Mouse (Mus musculus) kidney, adult 18-20 months (tissue): ENCODE data around the gene Hmcn2.

Experiments used
- DNase-seq: peaks from one replicate; pipeline ENCODE4 v3.0.0; 2021

The Hmcn2 gene

DNA sequence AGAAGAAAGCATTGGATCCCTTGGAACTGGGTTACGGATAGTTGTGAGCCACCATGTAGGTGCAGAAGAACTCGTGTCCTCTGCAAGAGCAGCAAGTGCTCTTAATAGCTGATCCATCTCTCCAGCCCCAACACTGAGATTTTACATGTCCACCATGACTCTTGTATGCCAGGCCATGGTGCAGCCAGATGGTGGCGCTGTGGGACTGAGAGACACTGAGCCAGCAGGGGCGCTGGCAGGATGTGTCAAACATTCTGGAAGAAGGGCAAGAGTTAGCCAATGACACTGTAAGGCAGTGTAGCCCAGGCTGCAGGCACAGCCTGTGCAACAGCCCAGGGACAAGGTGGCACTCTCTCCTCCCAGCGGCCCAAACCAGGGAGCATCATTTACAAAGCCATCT lies 170.0 kb downstream of the Hmcn2 start:
- peak; percentile 56 for DNase-seq

DNA sequence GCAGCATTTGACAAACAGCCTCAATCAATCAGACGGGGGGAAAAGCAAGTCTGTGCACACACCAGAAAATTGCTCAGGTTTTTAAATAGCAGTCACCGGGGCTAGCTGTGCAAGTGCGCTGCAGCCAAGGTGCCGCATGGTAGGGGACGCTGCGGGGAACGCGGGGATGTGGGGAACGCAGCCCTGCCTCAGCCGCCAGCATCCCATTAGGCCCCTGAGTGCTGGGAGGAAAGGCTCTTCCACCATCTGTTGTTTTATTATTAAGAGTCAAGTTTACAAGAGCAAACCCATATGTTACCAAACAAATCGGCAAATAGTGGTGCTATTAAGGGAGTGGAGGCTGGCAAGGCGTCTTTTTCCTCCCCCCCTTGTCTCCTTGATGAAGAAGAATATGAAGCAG lies 175.0 kb downstream of the Hmcn2 start:
- DNase-seq, result no peak

DNA sequence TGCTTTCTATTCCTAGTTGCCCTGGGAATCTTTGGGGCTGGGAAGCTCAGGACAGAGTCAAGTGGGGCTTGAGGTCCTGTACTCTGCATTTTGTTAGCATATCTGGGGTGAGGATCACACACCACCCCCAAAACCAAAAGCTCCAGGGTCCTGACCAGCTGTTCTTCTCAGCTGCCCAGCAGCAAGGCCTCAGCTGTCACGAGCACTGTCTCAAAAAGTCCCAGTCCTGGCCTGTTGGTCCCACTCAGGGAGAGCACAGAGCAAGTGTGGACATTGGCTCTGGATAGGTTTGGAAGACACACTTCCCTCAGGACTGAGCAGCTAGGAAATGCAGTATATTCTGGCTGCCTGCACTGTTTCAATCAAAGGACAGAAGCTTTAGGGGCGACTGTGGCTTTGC lies 176.3 kb downstream of the Hmcn2 start:
- no peak for DNase-seq

- no peak for DNase-seq
Measured at GRCm38 (mm10) chr2:31492308-31492707, 178.1 kb downstream of the Hmcn2 start.

DNA sequence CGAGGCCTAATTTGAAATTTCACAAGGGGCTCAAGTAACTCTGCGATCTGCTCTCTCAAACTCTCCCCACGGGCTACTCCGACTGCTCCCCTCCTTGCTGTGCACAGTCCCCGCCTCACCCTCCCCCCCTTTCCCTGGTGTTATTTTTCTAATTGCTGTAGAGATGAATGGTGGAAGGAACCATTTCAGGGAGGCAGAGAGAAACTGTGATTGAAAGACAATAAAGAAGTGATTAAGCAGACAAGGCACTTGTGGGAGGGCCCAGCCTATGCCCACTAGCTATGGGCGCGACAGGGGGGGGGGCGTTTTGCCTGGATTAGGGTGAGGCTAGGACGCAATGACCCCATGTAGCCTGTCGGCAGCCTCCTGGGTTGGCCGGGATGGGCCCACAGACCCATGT lies 179.0 kb downstream of the Hmcn2 start:
- DNase-seq, result no peak

DNA sequence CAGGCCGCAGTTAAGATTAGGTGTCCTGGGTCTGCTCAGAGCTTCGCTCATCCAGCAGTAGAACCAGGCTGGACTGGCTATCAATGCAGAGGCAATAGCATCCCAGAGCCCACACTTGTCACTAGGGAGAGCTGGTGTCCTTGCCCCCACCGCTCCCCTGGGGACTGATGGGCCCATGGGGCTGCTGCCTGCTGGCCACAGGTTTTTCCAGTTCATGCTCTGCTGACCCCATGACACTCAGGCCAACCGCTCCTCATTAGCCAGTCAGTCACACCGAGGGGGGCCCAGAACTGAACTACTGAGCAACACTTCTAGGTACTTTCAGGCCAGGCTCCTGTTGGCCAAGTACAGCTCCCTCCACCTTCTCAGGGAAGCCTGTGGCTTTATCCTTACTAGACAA lies 180.1 kb downstream of the Hmcn2 start:
- no peak for DNase-seq

DNA sequence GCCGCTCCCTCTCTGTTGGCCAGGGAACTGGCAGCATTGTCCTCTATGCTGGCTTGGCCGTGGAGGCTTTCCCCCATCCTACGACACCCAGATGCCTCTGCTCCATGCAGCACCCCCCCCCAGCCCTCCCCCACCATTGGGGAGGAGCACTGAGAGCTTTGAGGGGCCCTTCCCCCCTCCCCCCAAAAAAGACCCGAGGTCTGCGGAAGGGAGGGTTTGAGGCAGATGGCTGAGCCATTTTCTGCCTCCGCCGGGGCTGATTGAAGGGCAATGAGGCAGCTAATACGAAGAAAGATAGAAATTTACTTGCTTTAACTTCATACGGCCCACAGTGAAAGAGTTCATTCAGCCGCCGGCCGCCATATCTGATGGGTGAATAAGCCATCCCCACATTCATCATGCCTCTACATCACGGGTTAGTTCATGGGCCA lies 180.8 kb downstream of the Hmcn2 start:
- no peak for DNase-seq

DNA sequence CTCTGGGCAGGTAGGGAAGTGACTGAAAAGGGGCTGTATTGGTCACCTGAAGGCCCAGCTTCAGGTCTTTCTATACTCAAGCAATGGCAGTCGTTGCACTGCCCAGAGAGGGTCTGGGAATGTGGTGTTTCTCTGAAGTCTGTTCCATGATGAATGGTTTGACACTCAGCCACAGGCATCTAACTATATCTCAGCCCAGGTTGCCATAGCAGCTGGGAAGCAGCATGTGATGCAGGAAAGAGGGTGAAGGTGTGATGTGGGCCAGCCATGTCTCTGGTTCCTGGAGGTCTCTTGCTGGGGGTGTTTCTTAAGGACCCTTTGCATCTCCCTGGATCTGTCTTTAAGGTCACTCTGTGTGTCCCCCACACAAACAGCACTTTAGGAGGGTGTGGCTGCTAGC lies 181.9 kb downstream of the Hmcn2 start:
- no peak for DNase-seq

- DNase-seq, result no peak
Measured at GRCm38 (mm10) chr2:31497113-31497512, 182.9 kb downstream of the Hmcn2 start.

GRCm38 (mm10) chr2:31497635-31498034 lies 183.4 kb downstream of the Hmcn2 start:
- no peak for DNase-seq

DNA sequence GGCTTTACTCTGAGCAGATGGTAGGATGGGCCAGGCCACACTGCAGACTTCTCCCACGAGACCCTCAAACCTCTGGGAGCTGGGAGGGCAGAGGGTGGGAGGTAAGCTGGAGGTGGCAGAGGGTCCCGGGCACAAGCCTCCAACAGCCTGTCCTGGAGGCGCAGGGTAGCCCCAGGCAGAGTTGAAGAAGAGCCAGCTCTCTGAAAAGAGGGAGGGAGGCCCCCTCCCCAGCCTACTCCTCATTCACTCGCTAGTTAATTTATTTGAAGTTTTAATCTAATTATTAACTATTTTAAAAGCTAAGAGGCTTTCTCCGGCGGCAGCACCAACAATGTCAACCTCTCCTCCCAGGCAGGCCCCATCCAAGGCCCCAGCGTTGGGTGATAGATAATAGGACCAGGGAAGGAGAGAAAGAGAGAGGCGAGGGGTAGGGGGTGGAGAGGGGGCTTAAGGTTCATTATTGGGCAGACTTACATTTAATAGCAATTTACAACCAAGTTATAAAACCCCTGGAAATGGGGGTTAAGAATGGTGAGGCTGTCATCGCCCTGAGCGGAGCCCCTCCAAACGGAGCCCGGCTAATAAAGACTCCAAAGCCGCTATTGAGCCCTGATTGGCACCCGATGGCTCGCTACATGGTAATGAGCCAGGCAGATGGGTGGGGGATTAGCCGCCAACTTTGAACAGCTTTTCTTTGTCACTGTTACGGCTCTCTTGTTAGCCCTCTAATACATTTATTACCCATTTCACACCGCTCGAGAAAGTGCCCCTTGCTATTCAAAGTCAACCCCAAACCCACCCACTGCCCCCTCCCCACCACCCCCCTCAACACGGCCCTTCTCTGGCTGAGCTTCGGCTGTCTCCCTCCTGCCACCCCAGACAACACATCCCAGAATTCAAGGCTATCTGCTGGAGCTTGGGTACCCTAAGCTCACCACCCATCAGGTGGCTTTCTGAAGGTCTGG lies 185.4 kb downstream of the Hmcn2 start:
- no peak for DNase-seq

DNA sequence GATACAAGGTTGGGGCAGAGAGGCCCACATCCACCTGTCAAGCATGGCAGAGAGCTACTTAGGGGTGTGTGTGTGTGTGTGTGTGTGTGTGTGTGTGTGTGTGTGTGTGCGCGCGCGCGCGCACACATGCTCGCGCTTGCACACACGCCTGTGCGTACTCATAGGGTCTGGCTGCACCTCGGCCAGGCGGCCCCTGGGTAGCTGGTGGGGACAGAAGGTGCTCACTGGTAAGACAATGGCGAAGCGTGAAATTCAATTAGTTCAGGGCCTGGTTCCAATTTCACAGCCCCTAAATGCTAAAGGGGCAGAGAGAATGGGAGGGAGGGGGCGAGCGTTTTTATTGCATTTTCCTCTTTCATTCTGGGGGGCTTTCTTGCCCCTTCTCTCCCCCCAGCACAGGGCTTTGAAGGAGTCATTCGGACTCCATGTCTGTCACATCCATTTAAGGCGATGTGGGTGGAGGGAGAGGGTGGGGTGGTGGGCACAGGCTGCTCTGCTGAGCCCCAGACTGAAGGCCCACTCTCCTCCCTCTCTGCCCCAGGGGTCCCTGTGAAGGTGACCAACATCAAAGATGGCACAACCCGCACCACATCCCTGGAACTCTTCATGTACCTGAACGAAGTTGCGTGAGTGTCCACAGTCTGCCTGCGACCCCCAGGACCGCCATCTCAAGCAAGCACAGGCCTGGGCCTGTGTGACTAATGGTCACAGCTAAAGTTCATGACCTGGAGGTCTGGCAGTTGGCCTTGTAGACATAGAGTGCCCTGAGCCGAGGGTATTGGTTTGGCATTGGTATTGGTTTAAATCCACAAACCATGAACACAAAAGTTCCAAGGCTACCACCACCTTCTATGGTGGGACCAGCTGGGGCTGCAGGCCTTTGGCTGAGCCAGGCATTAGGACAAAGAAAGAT lies 186.3 kb downstream of the Hmcn2 start:
- DNase-seq, result no peak

DNA sequence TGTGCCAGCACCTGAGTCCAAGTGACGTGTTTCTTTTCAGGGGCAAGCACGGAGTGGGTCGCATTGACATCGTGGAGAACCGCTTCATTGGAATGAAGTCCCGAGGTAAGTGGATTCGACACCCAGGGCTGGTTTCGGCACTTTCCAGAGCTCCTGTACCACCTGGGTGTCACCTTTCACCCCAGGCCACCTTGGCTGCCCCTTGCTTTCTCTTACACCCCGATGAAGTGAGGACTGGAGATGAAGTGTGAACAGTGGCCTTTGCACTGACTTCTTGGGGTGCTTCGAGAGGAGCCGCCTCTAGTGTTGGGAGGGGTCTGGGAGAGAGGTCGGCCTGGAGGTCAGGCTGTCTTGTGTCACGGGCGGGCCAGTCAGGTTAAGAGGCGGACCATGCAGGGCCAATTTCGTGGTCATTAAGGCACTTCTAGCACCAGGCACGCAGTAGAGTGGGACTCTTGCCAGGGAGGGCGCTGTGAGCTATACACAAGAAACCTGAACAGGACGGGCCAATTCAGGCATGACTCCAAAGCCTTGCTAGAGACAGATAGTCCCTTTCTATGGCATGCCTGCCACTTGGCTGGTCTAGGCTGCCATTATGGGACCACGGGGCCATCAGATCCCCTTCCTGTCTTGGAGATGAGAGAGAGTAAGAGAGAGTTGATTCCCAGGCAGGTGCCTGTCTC lies 187.4 kb downstream of the Hmcn2 start:
- peak; percentile 57 for DNase-seq

- no peak for DNase-seq
Measured at GRCm38 (mm10) chr2:31502616-31503522, 188.7 kb downstream of the Hmcn2 start.

DNA sequence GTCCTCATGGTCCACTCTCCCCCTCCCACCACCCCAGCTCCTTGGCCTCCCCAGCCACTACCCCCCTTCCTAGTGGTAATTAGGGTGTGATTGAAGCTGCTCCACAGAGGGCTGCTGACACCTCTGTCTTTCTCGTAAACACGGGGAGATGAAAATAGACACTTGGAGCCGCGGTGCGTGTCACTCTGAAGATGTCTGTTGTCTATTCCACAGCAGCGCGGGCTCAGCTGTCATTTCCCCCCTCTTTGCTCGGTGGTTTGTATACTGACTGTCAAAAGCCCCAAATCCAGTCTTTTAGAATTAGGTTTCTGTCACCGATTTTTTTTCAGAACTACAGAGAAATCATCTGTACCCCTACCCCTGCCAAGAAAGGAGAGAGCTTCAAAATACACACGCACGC lies 191.3 kb downstream of the Hmcn2 start:
- DNase-seq, result no peak

GRCm38 (mm10) chr2:31508851-31509250 lies 194.6 kb downstream of the Hmcn2 start:
- no peak for DNase-seq
